Mouse (Mus musculus): ENCODE data around the gene Triobp. TPM values are rescaled to one million over a fixed set of nuclear protein-coding genes. Genes with fewer than 3 reads are reported as not detected.
"Not testable (repeated sequence)": the region's sequence is repeated elsewhere in the genome, so short reads cannot be mapped to it uniquely, and the experiment has no call there.

The Triobp gene
- total RNA-seq, 1 experiment from 2014 or later: 28.3 TPM

DNA sequence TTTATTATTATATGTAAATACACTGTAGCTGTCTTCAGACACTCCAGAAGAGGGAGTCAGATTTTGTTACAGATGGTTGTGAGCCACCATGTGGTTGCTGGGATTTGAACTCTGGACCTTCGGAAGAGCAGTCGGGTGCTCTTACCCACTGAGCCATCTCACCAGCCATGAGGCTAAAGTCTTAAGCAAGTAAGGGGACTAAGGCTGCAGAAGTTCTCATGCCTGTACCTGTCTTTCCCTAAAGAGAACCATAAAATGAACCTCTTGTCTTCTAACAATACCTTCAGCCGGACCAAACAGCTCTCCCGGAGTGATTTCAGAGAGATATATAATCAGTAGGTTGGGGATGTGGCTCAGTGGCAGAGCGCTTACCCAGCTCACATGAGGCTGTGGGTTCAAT is 84.4 kb downstream of the Triobp start:
- not testable (repeated sequence) for ATAC-seq (replicated peaks in 1 of 2; ENCODE audit: insufficient read depth in 1 of 2, low FRiP score in 2 of 2, low TSS enrichment in 1 of 2, low read depth in 1 of 2, poor library complexity in 2 of 2, severe bottlenecking in 2 of 2)

DNA sequence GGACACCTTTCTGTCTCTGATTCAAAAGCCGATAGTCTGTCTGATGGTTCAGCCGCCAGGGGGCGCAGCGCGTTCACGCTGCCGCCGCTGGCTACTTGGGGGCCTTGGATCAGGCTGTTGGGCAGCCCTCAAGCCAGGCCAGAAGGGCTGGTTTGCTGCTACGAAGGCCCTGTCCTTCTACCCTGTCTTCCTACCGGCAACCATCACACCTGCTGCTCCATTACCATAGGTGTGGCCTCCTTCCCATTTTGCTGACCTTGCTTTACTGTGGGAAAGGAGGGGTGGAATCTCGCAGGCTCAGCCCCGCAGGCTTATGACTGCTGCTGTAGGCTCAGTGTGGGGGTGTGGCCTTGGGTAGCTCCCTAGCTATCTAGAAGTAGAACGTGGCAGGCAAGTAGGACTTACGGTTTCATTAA is 90.4 kb downstream of the Triobp start:
- peak; percentile 22 to 29; a peak in 2 of 4 replicates for ATAC-seq (replicated peaks in 1 of 2; ENCODE audit: insufficient read depth in 1 of 2, low FRiP score in 2 of 2, low TSS enrichment in 1 of 2, low read depth in 1 of 2, poor library complexity in 2 of 2, severe bottlenecking in 2 of 2)

DNA sequence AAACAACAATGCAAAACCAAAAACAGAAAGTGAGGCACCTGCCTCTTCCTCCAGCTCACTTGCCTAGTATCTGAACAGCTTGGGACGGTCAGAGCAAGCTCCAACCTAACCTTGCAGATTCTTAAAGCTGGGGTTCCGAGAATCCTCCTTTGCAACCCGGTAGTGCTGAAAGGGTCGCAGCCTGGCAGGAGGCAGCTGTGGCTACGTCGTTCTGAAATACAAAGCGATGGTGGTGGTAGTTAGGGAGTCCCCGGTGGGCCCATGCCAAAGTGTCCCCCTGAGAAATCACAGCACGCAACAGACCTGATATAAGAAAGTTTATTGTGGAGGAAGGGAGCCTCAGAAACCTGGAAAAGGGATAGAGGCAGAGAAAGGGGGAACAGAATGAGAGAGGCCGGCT is 90.8 kb downstream of the Triobp start:
- no peak for ATAC-seq (replicated peaks in 1 of 2; ENCODE audit: insufficient read depth in 1 of 2, low FRiP score in 2 of 2, low TSS enrichment in 1 of 2, low read depth in 1 of 2, poor library complexity in 2 of 2, severe bottlenecking in 2 of 2)

DNA sequence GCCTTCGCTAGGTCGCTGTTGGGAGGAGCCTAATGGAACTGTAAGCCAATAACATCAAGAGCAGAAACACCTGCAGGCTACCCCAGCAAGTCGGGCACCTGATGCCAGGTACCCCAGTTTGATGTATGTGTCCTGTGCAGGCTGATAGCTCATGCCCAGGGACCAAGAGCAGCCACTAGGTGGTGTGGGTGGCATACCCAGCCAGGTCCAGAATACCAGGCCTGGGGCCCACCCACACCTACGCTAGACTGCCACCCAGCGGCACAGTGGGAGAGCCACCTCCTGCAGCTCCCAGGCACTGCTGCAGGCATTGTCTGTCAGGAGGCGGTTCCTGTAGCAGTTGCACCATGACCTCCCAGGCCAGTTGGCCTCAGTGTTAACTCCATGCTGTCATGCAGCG is 91.3 kb downstream of the Triobp start:
- ATAC-seq (replicated peaks in 1 of 2; ENCODE audit: insufficient read depth in 1 of 2, low FRiP score in 2 of 2, low TSS enrichment in 1 of 2, low read depth in 1 of 2, poor library complexity in 2 of 2, severe bottlenecking in 2 of 2): peak; percentile 93 to 97

DNA sequence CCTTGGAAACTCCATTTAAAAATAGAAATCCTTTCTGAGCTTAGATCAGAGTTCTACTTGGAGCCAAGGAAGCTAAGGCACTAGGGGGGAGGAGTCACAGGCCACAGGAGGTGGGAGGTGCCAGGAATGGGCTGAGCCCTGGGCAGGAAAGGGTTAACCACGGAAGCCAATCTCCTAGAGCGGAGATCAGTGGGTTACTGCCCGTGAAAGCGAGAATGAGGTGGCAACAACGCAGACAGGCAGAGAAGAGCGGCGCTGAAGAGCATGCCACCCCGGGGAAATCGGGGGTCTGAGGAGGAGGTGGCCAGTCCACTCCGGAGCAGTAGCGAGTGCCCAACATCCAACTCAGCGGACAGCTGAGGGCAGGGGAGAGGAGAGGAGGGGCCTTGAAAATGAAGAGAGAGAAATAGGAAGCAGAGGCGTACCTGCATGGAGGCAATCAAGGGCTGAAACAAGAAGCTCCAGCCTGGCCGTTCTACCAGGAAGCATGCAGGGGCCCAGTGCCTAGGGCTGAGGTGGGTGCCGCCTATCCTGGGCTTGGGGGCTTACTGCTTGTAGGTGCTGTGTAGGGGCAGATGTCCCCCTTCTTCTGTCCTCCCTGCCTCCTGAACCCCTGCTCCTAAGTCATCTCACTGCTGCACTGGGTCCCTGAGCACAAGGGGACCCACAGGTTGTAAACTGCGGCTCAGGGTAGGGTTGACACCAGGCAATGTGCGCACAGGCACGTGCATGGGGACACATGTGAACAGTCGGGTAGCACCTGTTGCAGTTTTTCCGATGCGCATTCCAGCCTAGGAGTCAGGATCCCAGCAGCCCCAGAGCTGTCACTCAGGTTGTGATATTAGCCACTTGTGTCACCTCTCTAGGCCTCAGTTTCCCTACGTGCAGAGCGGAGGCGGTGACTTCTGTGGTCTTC is 93.2 kb downstream of the Triobp start:
- peak; percentile 40 to 46; a peak in 3 of 4 replicates for ATAC-seq (replicated peaks in 1 of 2; ENCODE audit: insufficient read depth in 1 of 2, low FRiP score in 2 of 2, low TSS enrichment in 1 of 2, low read depth in 1 of 2, poor library complexity in 2 of 2, severe bottlenecking in 2 of 2)

DNA sequence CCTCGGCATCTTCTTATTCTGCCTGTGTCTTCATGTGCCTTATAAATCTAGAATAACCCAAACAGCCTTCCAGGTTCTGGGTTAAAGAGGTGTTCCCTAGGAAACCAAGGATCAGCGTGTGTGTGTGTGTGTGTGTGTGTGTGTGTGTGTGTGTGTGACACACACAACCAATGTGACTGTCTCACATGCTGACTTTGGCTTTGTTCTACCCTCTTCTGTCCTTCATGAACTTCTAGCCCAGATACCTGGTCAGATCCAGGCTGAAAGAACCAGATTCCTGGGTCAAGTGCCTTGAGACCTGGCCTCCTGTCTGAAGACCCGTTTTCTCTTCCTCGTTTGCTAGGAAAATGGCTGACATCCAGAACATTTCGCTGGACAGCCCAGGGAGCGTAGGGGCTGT is 94.1 kb downstream of the Triobp start, which contains the start of gene Galr3:
Gene Galr3, plus strand, starts transcription at position 301 of the 400 bp plus-strand sequence.
- ATAC-seq (replicated peaks in 1 of 2; ENCODE audit: insufficient read depth in 1 of 2, low FRiP score in 2 of 2, low TSS enrichment in 1 of 2, low read depth in 1 of 2, poor library complexity in 2 of 2, severe bottlenecking in 2 of 2): no peak

DNA sequence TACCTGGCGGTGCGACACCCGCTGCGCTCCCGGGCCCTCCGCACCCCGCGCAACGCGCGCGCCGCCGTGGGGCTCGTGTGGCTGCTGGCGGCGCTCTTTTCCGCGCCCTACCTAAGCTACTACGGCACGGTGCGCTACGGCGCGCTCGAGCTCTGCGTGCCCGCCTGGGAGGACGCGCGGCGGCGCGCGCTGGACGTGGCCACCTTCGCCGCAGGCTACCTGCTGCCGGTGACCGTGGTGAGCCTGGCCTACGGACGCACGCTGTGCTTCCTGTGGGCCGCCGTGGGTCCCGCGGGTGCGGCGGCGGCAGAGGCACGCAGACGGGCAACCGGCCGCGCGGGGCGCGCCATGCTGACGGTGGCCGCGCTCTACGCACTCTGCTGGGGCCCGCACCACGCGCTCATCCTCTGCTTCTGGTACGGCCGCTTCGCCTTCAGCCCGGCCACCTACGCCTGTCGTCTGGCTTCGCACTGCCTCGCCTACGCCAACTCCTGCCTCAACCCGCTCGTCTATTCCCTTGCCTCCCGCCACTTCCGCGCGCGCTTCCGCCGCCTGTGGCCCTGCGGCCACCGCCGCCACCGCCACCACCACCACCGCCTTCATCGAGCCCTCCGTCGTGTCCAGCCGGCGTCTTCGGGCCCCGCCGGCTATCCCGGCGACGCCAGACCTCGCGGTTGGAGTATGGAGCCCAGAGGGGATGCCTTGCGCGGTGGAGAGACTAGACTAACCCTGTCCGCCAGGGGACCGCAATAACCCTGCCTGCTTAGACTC is 95.4 kb downstream of the Triobp start:
- no peak for ATAC-seq (replicated peaks in 1 of 2; ENCODE audit: insufficient read depth in 1 of 2, low FRiP score in 2 of 2, low TSS enrichment in 1 of 2, low read depth in 1 of 2, poor library complexity in 2 of 2, severe bottlenecking in 2 of 2)

DNA sequence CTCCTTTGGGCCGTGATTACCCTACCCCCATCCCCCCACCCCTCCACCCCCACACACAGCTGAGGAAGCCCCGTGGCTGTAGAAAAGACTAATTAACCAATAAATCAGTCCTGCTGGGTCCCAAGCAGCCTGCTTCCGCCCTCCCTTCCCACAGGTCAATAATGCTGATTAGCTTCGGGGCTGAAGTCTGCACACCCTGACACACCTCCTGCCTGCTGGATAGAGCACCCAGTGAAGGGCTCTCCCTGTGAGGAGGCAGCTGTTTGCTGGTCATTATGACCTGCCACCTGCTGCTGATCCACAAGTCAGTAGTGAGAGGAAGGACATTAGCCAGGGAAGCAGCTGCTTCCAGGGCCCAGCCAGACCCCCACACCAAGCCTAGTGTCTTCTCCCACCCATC is 97.3 kb downstream of the Triobp start:
- no peak for ATAC-seq (replicated peaks in 1 of 2; ENCODE audit: insufficient read depth in 1 of 2, low FRiP score in 2 of 2, low TSS enrichment in 1 of 2, low read depth in 1 of 2, poor library complexity in 2 of 2, severe bottlenecking in 2 of 2)

DNA sequence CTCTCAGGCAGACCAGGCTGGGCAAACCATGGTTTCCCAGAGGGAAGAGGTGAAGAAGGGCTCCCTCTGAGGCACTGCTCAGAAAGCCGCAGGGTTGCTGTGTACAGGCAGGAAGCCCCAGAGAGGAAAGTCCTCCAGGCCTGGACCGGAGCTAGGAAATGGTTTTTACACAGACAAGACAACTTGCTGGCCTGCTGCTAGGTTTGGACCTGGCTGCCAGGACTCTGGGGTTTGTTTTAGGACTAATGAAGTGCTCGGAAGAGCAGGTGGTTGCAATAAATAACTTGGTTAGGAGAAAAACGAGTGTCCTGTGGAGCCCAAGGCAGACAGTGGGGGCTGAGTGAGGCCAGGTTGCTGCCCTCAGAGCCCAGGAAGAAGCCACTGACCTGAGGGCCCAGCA is 100.7 kb downstream of the Triobp start:
- ATAC-seq (replicated peaks in 1 of 2; ENCODE audit: insufficient read depth in 1 of 2, low FRiP score in 2 of 2, low TSS enrichment in 1 of 2, low read depth in 1 of 2, poor library complexity in 2 of 2, severe bottlenecking in 2 of 2): no peak

DNA sequence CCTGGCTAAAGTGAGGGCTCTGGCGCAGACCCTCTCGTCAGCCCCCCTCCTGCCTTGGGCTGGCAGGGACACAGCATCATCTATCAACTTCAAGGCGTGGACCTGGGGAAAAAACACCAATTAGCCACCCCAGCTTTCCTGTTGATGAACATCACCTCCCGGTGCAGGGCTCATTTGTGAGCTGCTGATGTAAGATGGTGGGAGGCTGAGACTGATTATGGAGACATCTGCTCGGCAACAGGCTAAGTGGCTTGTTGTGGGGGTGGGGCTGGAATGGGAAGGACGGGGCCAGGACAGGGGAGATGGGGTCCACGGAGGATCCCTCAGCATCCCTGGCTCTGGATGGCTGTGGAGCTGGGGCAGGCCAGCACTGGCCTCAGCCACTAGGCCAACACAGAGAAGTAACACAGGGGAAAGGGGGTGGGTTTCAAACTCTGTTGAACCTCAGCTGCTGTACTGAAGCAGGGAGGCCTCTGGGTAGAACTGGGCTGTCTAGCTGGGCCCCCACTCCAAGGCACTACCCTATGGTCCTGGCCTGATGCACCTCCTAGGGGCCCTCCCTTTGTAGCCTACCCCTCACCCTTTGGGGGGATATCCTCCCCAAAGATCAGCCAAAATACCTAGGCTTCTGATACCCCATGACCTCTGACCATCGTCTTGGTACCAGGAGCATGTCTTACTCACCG is 102.8 kb downstream of the Triobp start:
- ATAC-seq (replicated peaks in 1 of 2; ENCODE audit: insufficient read depth in 1 of 2, low FRiP score in 2 of 2, low TSS enrichment in 1 of 2, low read depth in 1 of 2, poor library complexity in 2 of 2, severe bottlenecking in 2 of 2): no peak

DNA sequence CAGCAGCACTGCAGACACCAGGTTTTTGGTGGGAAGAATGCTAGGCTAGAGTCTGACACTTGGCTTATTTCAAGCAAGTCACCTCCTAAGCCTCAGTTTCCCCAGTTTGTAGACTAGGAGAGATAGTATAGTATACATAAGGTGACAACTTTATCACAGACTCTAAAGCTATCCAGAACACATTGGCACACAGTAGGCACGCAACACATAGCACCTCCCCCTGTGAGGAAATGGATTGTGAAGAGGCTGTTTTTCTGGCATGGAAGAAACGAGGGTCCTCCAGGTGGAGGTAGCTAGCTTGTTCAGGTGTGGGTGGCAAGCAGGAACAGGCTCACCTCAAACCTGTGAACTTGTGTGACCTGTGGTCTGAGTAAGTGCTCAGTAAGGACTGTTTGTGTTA is 103.4 kb downstream of the Triobp start:
- no peak for ATAC-seq (replicated peaks in 1 of 2; ENCODE audit: insufficient read depth in 1 of 2, low FRiP score in 2 of 2, low TSS enrichment in 1 of 2, low read depth in 1 of 2, poor library complexity in 2 of 2, severe bottlenecking in 2 of 2)

DNA sequence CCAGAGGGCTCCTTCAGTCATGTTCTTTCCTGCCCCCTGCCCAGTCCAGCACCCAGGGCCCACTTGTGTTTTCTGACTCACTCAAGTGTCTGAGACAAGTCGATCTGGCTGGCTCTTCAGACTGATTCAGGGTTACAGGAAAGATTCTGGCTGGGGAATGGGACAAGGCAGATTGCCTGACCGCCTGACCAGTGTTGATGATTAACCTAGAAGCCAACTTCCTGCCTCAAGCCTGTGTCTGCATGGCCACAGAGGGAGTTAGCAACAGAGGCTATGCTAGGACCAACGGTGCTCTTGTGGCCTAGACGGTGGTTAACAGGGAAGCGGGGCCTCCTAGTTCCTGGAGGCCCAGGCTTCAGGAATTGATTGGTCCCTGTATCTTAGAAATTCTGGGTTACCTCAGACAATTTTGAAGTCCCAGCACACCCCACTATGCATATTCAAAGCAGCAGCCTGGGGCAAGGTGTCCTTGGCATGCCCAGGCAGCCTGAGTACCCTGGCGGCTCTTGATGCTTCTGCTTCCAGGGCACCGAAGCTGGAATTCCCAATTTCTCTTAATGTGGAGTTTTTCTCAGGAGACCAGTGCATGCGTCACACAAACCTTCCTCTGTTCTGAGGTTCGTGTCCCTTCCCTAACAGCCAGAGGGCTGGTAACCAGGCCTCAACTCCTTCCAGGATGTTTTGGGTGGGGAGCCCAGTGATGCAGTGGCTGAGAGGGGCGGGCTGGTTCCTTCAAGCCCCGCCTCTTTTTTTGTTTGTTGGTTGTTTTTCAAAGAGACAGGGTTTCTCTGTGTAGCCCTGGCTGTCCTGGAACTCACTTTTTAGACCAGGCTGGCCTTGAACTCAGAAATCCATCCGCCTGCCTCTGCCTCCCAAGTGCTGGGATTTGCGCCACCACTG is 104.2 kb downstream of the Triobp start:
- ATAC-seq (replicated peaks in 1 of 2; ENCODE audit: insufficient read depth in 1 of 2, low FRiP score in 2 of 2, low TSS enrichment in 1 of 2, low read depth in 1 of 2, poor library complexity in 2 of 2, severe bottlenecking in 2 of 2): peak in 1 of 2 experiments; percentile 27; a peak in 1 of 4 replicates

DNA sequence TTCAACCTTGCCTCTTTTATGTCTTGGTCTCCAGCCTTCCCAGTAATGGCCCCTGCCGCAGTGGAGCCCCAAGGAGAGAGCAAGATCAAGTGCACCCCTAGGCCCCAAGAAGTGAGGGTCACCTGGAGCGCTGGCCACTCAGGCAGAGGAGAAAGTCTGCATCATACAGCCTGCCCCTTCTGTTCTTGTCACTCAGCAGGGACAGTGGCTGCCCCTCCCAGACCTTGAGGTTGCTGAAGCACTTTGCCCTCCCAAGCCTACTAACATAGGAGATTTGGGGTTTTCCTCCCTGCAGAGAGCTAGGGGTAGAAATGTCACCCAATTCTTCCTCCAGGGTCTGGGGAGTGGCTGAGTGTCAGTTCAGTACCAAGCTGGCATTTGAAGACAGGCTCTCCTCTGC is 104.8 kb downstream of the Triobp start:
- no peak for ATAC-seq (replicated peaks in 1 of 2; ENCODE audit: insufficient read depth in 1 of 2, low FRiP score in 2 of 2, low TSS enrichment in 1 of 2, low read depth in 1 of 2, poor library complexity in 2 of 2, severe bottlenecking in 2 of 2)

Data from hematopoietic stem cell, adult 5-6 weeks (primary cell).